Mouse (Mus musculus): Measurements from ENCODE around the gene Ppip5k2. TPM values are rescaled to one million over a fixed set of nuclear protein-coding genes. Genes with fewer than 3 reads are reported as not detected.
A peak's percentile ranks its signal among the peaks of the same experiment; 100 is the strongest.

Gene Ppip5k2
- polyA plus RNA-seq, 1 experiment from 2014 or later = 17.1 TPM

- no peak overlapping the region for H3K9ac ChIP-seq (ENCODE audit: low read depth, low read length)
- H3K4me3 ChIP-seq (replicated peaks; ENCODE audit: low read depth, low read length) = no peak overlapping the region
These were observed 110.8 kb downstream of the Ppip5k2 start for GRCm38 (mm10) chr1:97659405-97659804.

GRCm38 (mm10) chr1:97657786-97658185 is 112.4 kb downstream of the Ppip5k2 start:
- Histone ChIP-seq H3K4me3 (replicated peaks; ENCODE audit: low read depth, low read length) (no peak overlapping the region), H3K9ac (ENCODE audit: low read depth, low read length) (no peak overlapping the region), H3K36me3 (ENCODE audit: insufficient read depth, low read length) (no peaks in the 10 kb centered on the region), H3K27me3 (ENCODE audit: insufficient read depth, low read length) (no peaks in the 10 kb centered on the region), H3K9me3 (replicated peaks; ENCODE audit: low read length) (no peaks in the 10 kb centered on the region), H3K4me2 (ENCODE audit: low read length) (no peak overlapping the region), H3K27ac (no peak overlapping the region), H3K4me1 (replicated peaks; ENCODE audit: insufficient read depth, low read length) (0 out of 2 replicates have a peak, but pooled peaks cover 4% of the 10 kb centered on the region)
- ATAC-seq (replicated peaks; ENCODE audit: low FRiP score, low read depth) = no peak
- TF ChIP-seq CTCF (IDR thresholded peaks at IDR 0.05; ENCODE audit: low read depth) = no peak
- no peak for DNase-seq (ENCODE audit: low spot score)
- WGBS = 64% methylated on average over 2 of the region's 2 CpGs

More at GRCm38 (mm10) chr1:97659405-97659804, 110.8 kb downstream of the Ppip5k2 start:
- Histone ChIP-seq H3K27me3 (ENCODE audit: insufficient read depth, low read length) (no peaks in the 10 kb centered on the region), H3K36me3 (ENCODE audit: insufficient read depth, low read length) (no peaks in the 10 kb centered on the region), H3K4me1 (replicated peaks; ENCODE audit: insufficient read depth, low read length) (no peaks in the 10 kb centered on the region), H3K9me3 (replicated peaks; ENCODE audit: low read length) (no peaks in the 10 kb centered on the region), H3K27ac (no peak overlapping the region), H3K4me2 (ENCODE audit: low read length) (peak overlapping the region; percentile 97)
- TF ChIP-seq CTCF (IDR thresholded peaks at IDR 0.05; ENCODE audit: low read depth) = no peak
- DNase-seq (ENCODE audit: low spot score) (no peak), ATAC-seq (replicated peaks; ENCODE audit: low FRiP score, low read depth) (no peak)
- 59% methylated on average over 7 of the region's 7 CpGs for WGBS

- no peak overlapping the region for H3K4me3 ChIP-seq (replicated peaks; ENCODE audit: low read depth, low read length)
- no peak overlapping the region for H3K4me2 ChIP-seq (ENCODE audit: low read length)
- WGBS = 29% methylated on average over 2 of the region's 2 CpGs
- DNase-seq (ENCODE audit: low spot score) (peak; percentile 32), ATAC-seq (replicated peaks; ENCODE audit: low FRiP score, low read depth) (no peak)
- 0 out of 2 replicates have a peak, but pooled peaks cover 4% of the 10 kb centered on the region for H3K4me1 ChIP-seq (replicated peaks; ENCODE audit: insufficient read depth, low read length)
- no peak for TF ChIP-seq CTCF (IDR thresholded peaks at IDR 0.05; ENCODE audit: low read depth)
- no peak overlapping the region for H3K27ac ChIP-seq
- no peak overlapping the region for H3K9ac ChIP-seq (ENCODE audit: low read depth, low read length)
- no peaks in the 10 kb centered on the region for H3K9me3 ChIP-seq (replicated peaks; ENCODE audit: low read length)
- H3K36me3 ChIP-seq (ENCODE audit: insufficient read depth, low read length) = no peaks in the 10 kb centered on the region
- no peaks in the 10 kb centered on the region for H3K27me3 ChIP-seq (ENCODE audit: insufficient read depth, low read length)
These were observed 113.0 kb downstream of the Ppip5k2 start for GRCm38 (mm10) chr1:97657201-97657600.

Other genes starting within 250 kb of the Ppip5k2 start
- 21.5 and 22.1 TPM in 2 replicates for gene D1Ertd622e, start 108.3 kb downstream of the Ppip5k2 start, polyA plus RNA-seq (2015; fragmentation: Nextera tagmentation; extraction: Ambion mirVana)
- 18.6 and 19.8 TPM in 2 replicates for gene Gin1, start 239 bp downstream of the Ppip5k2 start, polyA plus RNA-seq (2015; fragmentation: Nextera tagmentation; extraction: Ambion mirVana)

Data from kidney, postnatal 0 days (tissue).